Mouse (Mus musculus) olfactory bulb, adult 2 months (tissue): ENCODE measurements at regions not wholly inside any gene's neighbourhood (a gene's known extent, or its start where the extent isn't known, plus 50 kb on each side); places are given as distances from the start of the nearest gene placed in this dataset.

ENCODE experiments used
- H3K27ac ChIP-seq: fragments of 200-500 bp; 2 replicates; pipeline ENCODE4 v1.5.1; 2012; ENCODE audit warnings: low read depth, low read length; ENCODE audit not compliant: insufficient read depth
- H3K4me1 ChIP-seq: fragments of 200-500 bp; 2 replicates; pipeline ENCODE4 v1.6.1; 2012; ENCODE audit warnings: low read length; ENCODE audit not compliant: control insufficient read depth, insufficient read depth
- H3K4me3 ChIP-seq: fragments of 200-500 bp; 2 replicates; pipeline ENCODE4 v1.5.1; 2012; ENCODE audit warnings: mild to moderate bottlenecking, low read depth, low read length, moderate library complexity; ENCODE audit not compliant: insufficient read depth
- CTCF ChIP-seq: fragments of 200-500 bp; IDR thresholded peaks from 2 replicates; pipeline ENCODE4 v1.5.1; 2012; ENCODE audit warnings: low read depth, mild to moderate bottlenecking, low read length, moderate library complexity; ENCODE audit not compliant: insufficient read depth
- POLR2A ChIP-seq: fragments of 200-500 bp; IDR thresholded peaks from 2 replicates; pipeline ENCODE4 v1.6.1; 2012; ENCODE audit warnings: mild to moderate bottlenecking, low read depth, low read length, moderate library complexity; ENCODE audit not compliant: insufficient read depth
- WGBS: fragments of 180-500 bp; shearing (Covaris S2); methylation state at CpG from one replicate; pipeline ENCODE4 v1.1.7; 2018; 5-methylcytosine and 5-hydroxymethylcytosine counted together

DNA sequence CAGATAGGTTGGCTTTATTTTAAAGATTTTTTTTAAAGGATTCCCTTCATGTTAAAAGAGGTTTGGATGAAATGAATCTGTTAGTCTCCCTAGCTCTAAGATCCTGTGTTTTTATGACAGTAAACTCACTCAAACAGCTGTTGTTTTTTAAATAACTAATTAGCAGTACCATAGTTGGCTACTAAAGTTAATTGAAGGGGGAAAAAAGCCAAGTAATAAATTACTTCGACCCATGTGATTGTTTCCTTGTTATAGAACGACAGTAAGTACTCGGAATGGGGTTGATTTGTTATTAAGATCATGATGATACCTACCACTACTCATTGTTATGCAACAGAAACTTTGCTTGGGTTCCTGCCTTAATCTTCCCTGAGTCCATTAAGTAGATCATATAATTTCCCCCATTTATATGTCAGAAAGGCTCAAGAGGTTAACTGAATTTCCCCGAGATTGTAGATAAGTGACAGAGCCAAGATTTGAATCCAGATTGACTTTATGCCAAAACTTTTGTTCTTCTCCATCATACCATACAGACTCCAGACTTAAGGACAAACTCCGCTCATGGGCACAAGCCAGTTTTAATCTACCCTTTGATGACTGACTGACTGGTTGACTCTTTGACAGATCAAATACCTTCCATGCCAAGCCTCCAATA, 160.6 kb downstream of the Gm19935 start:
- TF ChIP-seq CTCF (no peak), POLR2A (no peak)
- no peak overlapping the region for H3K4me3 ChIP-seq
- WGBS, result 52% methylated on average over 5 of the region's 5 CpGs
- H3K27ac ChIP-seq, result no peak overlapping the region
- H3K4me1 ChIP-seq, result no peaks in the 10 kb centered on the region

DNA sequence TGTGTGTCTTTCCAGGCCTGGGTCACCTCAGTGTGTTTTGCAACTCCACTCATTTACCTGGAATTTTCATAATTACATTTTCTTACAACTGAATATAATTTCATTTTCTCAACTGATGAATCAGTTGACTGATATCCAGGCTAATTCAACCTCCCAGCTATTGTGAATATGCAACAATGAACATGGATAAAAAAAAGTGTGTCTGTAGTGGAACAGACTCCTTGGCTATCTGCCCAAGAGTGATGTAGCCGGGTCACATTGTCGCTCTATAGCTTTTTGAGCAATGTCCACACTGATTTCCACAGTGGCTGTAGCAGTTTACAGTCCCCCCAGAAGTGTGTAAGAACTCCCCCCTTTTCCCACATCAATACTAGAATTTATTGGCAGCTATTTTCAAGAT, 162.4 kb downstream of the Gm19935 start:
- 97% methylated on average over 2 of the region's 2 CpGs for WGBS
- TF ChIP-seq POLR2A, result no peak
- no peak for TF ChIP-seq CTCF
- H3K4me3 ChIP-seq, result no peak overlapping the region
- H3K27ac ChIP-seq, result no peak overlapping the region
- no peaks in the 10 kb centered on the region for H3K4me1 ChIP-seq

DNA sequence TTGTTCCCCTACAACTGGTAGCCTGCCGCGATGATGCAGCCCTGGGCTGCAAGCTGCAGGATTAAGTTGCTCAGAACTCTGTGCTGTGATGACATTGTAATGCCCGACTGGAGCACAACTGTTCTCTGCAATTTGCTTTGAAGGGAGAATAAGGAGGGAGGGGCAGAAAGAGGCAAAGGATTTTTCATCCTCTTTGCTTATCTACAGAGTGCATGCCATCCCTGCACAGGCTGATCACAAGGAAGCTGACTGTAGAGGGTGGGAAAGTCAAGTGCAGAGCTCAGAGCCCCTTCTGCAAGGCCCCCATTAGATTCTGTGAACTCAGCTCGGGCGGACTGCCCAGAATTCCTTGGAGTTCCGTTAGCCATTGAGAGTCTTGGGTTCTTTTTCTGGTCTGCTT, 174.8 kb downstream of the Gm19935 start:
- no peak overlapping the region for H3K27ac ChIP-seq
- 26% methylated on average over 6 of the region's 6 CpGs for WGBS
- H3K4me3 ChIP-seq, result no peak overlapping the region
- no peak for TF ChIP-seq CTCF
- no peak for TF ChIP-seq POLR2A
- H3K4me1 ChIP-seq, result 0 out of 2 replicates have a peak, but pooled peaks cover 2% of the 10 kb centered on the region

DNA sequence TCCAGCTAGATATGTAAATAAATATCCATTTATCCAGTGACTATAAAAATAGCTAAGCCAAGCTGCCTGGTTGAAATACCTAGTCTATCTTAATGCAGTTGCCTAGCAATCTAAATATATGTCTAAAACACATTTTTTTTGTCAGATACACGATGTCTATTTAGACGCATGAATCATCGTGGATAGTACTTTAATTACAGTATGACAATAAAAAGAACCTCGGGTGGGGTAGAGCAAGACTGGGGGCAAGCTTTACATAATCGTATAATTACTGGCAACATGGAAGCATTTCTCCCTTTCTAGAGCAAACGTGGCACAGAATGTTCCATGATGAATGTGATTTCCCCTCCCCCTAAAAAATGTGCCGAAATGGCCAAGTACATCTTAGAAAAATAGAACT, 180.4 kb downstream of the Gm19935 start:
- H3K4me1 ChIP-seq, result no peaks in the 10 kb centered on the region
- 47% methylated on average over 7 of the region's 7 CpGs for WGBS
- TF ChIP-seq POLR2A, result no peak
- no peak for TF ChIP-seq CTCF

DNA sequence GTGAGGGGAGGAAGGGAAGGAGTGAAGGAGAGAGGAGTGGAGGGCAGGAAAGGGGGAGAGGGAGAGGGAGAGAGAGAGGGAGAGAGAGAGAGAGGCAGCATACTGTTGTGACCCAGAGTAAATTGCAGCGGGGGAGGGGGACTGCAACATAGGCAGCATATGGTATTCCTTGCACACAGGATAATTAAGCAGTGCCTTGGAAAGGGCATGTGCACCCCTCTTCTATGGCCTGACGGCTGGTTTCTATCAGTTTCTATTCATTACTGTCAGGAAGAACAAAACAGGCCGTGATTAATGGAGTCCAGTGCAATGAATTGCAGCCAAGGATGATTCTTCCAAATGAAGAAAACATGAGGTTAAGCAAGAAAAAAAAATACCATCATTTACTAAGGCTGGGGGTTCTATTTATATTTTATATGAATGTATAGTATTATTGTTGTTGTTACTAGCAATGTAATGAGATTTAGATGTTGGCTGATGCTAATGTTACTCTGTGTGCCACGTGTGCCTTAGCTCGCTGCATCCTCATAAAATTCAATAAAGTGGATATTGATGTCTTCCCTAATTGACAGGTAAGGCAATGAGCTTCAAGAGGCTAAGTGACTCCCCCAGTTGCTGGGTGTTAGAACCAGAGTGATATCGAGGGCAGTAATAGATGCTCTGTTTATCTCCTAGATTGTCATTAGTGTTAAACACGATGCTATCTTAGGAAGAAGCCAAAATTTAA, 181.3 kb downstream of the Gm19935 start:
- Histone ChIP-seq H3K4me3 (no peak overlapping the region), H3K27ac (no peak overlapping the region), H3K4me1 (no peaks in the 10 kb centered on the region)
- no peak for TF ChIP-seq CTCF
- TF ChIP-seq POLR2A, result no peak
- WGBS, result 59% methylated on average over 7 of the region's 7 CpGs

More for the DNA sequence above, 180.4 kb downstream of the Gm19935 start:
- no peak overlapping the region for H3K27ac ChIP-seq
- no peak overlapping the region for H3K4me3 ChIP-seq

DNA sequence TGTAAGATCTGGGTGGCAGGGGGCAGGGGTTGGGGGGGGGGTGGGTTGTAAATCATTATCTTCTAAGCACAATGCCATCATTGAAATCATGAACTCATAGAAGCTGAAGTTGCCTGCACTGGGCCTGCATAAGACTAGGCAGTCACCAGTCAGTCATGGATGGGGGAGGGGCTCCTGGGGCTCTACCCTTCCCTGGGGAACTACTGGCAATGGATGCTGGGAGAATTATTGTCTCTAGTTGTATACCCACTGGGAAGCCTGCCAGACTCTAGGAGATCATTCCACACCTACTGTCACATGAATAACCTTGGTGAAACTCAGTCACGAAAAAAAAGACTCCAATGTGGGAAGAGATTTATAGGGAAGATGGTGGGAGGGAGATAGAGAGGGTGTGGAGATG, 186.4 kb downstream of the Gm19935 start:
- Histone ChIP-seq H3K4me3 (no peak overlapping the region), H3K4me1 (no peaks in the 10 kb centered on the region), H3K27ac (no peak overlapping the region)
- TF ChIP-seq CTCF (no peak), POLR2A (no peak)
- WGBS, result 69% methylated on average over 1 of the region's 1 CpGs

DNA sequence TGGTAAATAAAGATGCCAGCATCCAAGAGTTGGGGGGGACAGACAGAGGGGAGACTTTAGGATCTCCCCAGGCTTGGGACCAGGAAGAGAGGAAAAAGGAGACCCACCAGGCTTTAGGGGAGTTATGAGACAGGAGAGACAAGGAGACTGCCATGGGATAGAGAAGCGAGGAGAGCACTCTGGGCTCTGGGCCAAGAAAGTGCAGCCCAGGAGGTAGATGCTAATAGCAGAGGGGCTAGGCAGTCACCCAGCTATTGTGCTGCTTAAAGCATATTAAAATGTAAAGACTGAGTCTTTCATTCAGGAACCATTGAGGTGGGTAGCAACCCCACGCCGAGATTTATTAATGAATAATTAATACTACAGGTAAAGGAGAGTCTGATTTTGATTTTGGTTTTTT, 208.8 kb downstream of the Gm19935 start:
- Histone ChIP-seq H3K27ac (no peak overlapping the region), H3K4me3 (no peak overlapping the region), H3K4me1 (peaks cover 2% of the 10 kb centered on the region; the same call in 1 of the 2 replicates)
- 51% methylated on average over 3 of the region's 3 CpGs for WGBS
- no peak for TF ChIP-seq CTCF
- no peak for TF ChIP-seq POLR2A

DNA sequence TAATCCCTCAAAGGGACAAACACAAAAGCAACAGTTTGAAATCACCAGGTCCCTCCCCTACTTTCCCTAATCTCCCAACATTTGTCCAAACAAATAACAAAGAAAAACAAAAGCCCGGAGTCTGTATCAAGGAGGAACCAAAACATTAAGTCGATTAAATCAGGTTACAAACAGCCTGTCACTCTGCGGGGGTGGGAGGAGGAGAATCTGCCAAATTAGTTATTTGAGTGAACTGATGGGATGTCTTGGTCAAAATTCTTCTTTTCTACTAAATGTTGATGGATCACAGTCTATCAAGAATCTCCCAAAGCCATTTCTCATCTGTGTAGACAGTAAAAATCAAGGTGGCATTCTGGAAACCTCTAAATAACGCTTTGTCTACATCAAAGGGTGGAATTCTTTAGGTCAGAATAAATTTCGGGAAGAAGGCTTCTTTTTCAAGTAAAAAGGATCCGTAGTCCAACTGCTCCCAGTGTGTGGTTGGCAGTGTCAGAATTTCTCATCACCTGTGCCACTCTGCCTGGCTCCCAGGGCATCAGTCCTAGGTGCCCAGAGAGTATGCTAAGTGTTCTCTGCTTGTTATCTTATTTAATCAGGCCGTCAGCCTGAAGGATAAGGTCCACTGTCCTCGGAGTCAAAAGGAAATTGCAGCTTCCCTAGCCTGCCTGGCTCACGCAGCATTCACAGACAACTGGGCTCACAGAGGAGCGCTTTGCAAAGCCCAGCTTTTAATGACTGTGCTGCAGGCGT, 216.1 kb downstream of the Gm19935 start:
- H3K4me1 ChIP-seq, result no peaks in the 10 kb centered on the region
- whole genome bisulfite sequencing, result 64% methylated on average over 11 of the region's 11 CpGs
- TF ChIP-seq CTCF (no peak), POLR2A (no peak)
- H3K4me3 ChIP-seq, result no peak overlapping the region
- H3K27ac ChIP-seq, result no peak overlapping the region

DNA sequence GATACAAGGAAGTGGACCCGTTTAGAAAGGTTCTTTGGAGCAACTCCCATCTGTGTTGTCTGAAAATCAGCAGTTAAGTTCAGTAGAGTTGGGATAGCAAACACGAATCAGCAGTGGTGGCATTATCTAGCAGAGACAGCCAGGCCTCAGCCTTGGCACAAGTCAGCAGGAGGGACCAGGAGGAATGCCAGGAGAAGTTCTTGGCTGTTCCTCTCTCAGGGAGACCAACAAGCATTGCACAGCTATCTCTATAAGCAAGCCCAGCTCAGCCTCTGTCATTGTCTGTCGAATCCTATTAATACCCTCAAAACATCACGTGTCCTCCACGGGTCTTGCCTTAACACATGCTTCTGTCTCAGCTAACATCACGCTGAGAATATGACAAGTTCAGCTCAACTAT, 219.8 kb downstream of the Gm19935 start:
- no peak overlapping the region for H3K4me3 ChIP-seq
- H3K4me1 ChIP-seq, result no peaks in the 10 kb centered on the region
- TF ChIP-seq CTCF (no peak), POLR2A (no peak)
- no peak overlapping the region for H3K27ac ChIP-seq
- 81% methylated on average over 6 of the region's 6 CpGs for WGBS
